Mouse (Mus musculus) liver, postnatal 0 days (tissue): Measurements from ENCODE around the gene Actr3.

Experiments
- CTCF ChIP-seq: sonication (generic); IDR thresholded peaks from 2 replicates; pipeline ENCODE4 v1.5.1; 2016; ENCODE audit warnings: antibody characterized with exemption, low read depth
- EP300 ChIP-seq: IDR thresholded peaks from 2 replicates; pipeline ENCODE4 v1.6.1; 2016; ENCODE audit warnings: antibody characterized with exemption, low read depth, mild to moderate bottlenecking

- TF ChIP-seq CTCF (no peak), EP300 (no peak)
These were observed 56.6 kb downstream of the Actr3 start for GRCm38 (mm10) chr1:125378889-125379288.
